Mouse (Mus musculus) G1E (cell line): ENCODE data around the gene Osbpl10.

Source experiments
- CTCF ChIP-seq: IDR thresholded peaks from 2 replicates; pipeline ENCODE4 v1.5.1; 2012; ENCODE audit warnings: low read depth, low read length, inconsistent platforms, mixed read lengths
- GATA1 ChIP-seq: IDR thresholded peaks from 2 replicates; pipeline ENCODE4 v1.6.1; 2012; ENCODE audit warnings: borderline replicate concordance, low read length, inconsistent platforms, mixed read lengths
- GATA2 ChIP-seq: IDR thresholded peaks from 2 replicates; pipeline ENCODE4 v1.6.1; 2012; ENCODE audit warnings: low read depth, low read length, inconsistent platforms, borderline replicate concordance
- POLR2AphosphoS5 ChIP-seq: IDR thresholded peaks from 2 replicates; pipeline ENCODE4 v1.6.1; 2012; ENCODE audit warnings: low read depth, low read length, inconsistent platforms; ENCODE audit not compliant: insufficient replicate concordance
- TAL1 ChIP-seq: conservative IDR thresholded peaks from 2 replicates; pipeline ENCODE4 v1.6.1; 2012; ENCODE audit warnings: low read depth, low read length, inconsistent platforms, mixed read lengths

DNA sequence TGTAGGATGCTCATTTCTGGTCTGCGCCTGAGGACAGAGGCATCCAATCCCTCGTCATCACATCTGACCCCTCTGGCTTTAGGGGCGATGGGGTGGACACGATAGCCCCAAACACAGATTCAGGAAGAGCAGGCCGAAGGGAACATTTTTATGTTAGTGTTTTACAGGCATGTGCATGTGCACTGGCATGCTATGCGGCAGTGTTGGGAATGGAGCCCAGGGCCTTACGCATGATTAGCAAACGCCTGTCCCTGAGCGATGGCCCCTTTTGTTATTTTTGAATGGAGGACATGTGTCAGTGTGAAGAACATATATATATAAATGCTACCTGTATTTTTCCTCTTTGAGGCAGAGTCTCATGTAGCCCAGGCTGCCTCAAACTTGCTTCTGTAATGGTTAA lies 60.3 kb downstream of the Osbpl10 start:
- no peak for TF ChIP-seq GATA2
- no peak for TF ChIP-seq POLR2AphosphoS5
- no peak for TF ChIP-seq TAL1
- no peak for TF ChIP-seq CTCF
- TF ChIP-seq GATA1, result no peak
